Mouse (Mus musculus): ENCODE measurements at regions not wholly inside any gene's neighbourhood (a gene's known extent, or its start where the extent isn't known, plus 50 kb on each side); places are given as distances from the start of the nearest gene placed in this dataset.
A peak's percentile ranks its signal among the peaks of the same experiment; 100 is the strongest.
"Not testable (repeated sequence)": the region's sequence is repeated elsewhere in the genome, so short reads cannot be mapped to it uniquely, and the experiment has no call there.

GRCm38 (mm10) chr14:52724988-52725387, 229.4 kb upstream of the Olfr1507 start:
- not testable (repeated sequence) for H3K27me3 ChIP-seq (replicated peaks; ENCODE audit: insufficient read depth, low read length); H3K9me3 ChIP-seq (ENCODE audit: low read length); DNase-seq (ENCODE audit: low spot score); H3K4me3 ChIP-seq (ENCODE audit: low read depth, low read length); H3K4me1 ChIP-seq (ENCODE audit: insufficient read depth, low read depth, low read length); H3K36me3 ChIP-seq (ENCODE audit: insufficient read depth, low read length); H3K9ac ChIP-seq (replicated peaks; ENCODE audit: low read depth); H3K4me2 ChIP-seq (replicated peaks; ENCODE audit: low read depth, low read length); H3K27ac ChIP-seq (ENCODE audit: low read length); ATAC-seq
- WGBS, result 80% methylated on average over 1 of the region's 1 CpGs

GRCm38 (mm10) chr14:52720640-52721039, 225.1 kb upstream of the Olfr1507 start:
- Histone ChIP-seq H3K9me3 (ENCODE audit: low read length) (no peaks in the 10 kb centered on the region), H3K36me3 (ENCODE audit: insufficient read depth, low read length) (no peaks in the 10 kb centered on the region), H3K9ac (replicated peaks; ENCODE audit: low read depth) (no peak overlapping the region), H3K4me2 (replicated peaks; ENCODE audit: low read depth, low read length) (no peak overlapping the region), H3K4me3 (ENCODE audit: low read depth, low read length) (no peak overlapping the region), H3K27ac (ENCODE audit: low read length) (no peak overlapping the region), H3K27me3 (replicated peaks; ENCODE audit: insufficient read depth, low read length) (no peaks in the 10 kb centered on the region), H3K4me1 (ENCODE audit: insufficient read depth, low read depth, low read length) (no peaks in the 10 kb centered on the region)
- ATAC-seq (no peak), DNase-seq (ENCODE audit: low spot score) (no peak)
- TF ChIP-seq CTCF (IDR thresholded peaks at IDR 0.05) (no peak), EP300 (IDR thresholded peaks at IDR 0.05) (no peak)
- WGBS, result 85% methylated on average over 9 of the region's 9 CpGs

GRCm38 (mm10) chr14:52700851-52701250, 205.3 kb upstream of the Olfr1507 start:
- H3K27me3 ChIP-seq (replicated peaks; ENCODE audit: insufficient read depth, low read length); H3K9me3 ChIP-seq (ENCODE audit: low read length); H3K27ac ChIP-seq (ENCODE audit: low read length); H3K4me2 ChIP-seq (replicated peaks; ENCODE audit: low read depth, low read length); H3K4me3 ChIP-seq (ENCODE audit: low read depth, low read length); H3K4me1 ChIP-seq (ENCODE audit: insufficient read depth, low read depth, low read length); ATAC-seq; H3K36me3 ChIP-seq (ENCODE audit: insufficient read depth, low read length); H3K9ac ChIP-seq (replicated peaks; ENCODE audit: low read depth); DNase-seq (ENCODE audit: low spot score): not testable (repeated sequence)
- WGBS, result 78% methylated on average over 1 of the region's 1 CpGs

GRCm38 (mm10) chr14:52683636-52684035, 188.1 kb upstream of the Olfr1507 start:
- not testable (repeated sequence) for H3K4me2 ChIP-seq (replicated peaks; ENCODE audit: low read depth, low read length); H3K36me3 ChIP-seq (ENCODE audit: insufficient read depth, low read length); H3K9me3 ChIP-seq (ENCODE audit: low read length); H3K4me3 ChIP-seq (ENCODE audit: low read depth, low read length); DNase-seq (ENCODE audit: low spot score); H3K4me1 ChIP-seq (ENCODE audit: insufficient read depth, low read depth, low read length); H3K27ac ChIP-seq (ENCODE audit: low read length); H3K27me3 ChIP-seq (replicated peaks; ENCODE audit: insufficient read depth, low read length); H3K9ac ChIP-seq (replicated peaks; ENCODE audit: low read depth); ATAC-seq
- no CpG with 5 or more reads among the region's 1 CpGs for WGBS

- ATAC-seq, result no peak
- WGBS, result 48% methylated on average over 6 of the region's 6 CpGs
- TF ChIP-seq EP300 (IDR thresholded peaks at IDR 0.05) (no peak), CTCF (IDR thresholded peaks at IDR 0.05) (no peak)
- Histone ChIP-seq H3K9me3 (ENCODE audit: low read length) (no peaks in the 10 kb centered on the region), H3K9ac (replicated peaks; ENCODE audit: low read depth) (no peak overlapping the region), H3K4me1 (ENCODE audit: insufficient read depth, low read depth, low read length) (no peaks in the 10 kb centered on the region), H3K27me3 (replicated peaks; ENCODE audit: insufficient read depth, low read length) (no peaks in the 10 kb centered on the region), H3K27ac (ENCODE audit: low read length) (no peak overlapping the region), H3K36me3 (ENCODE audit: insufficient read depth, low read length) (no peaks in the 10 kb centered on the region), H3K4me2 (replicated peaks; ENCODE audit: low read depth, low read length) (no peak overlapping the region), H3K4me3 (ENCODE audit: low read depth, low read length) (no peak overlapping the region)
- DNase-seq (ENCODE audit: low spot score), result peak; percentile 8
Observed at GRCm38 (mm10) chr14:52654355-52654754, 158.8 kb upstream of the Olfr1507 start.

- Histone ChIP-seq H3K4me1 (ENCODE audit: insufficient read depth, low read depth, low read length) (no peaks in the 10 kb centered on the region), H3K27ac (ENCODE audit: low read length) (no peak overlapping the region), H3K4me2 (replicated peaks; ENCODE audit: low read depth, low read length) (no peak overlapping the region), H3K36me3 (ENCODE audit: insufficient read depth, low read length) (no peaks in the 10 kb centered on the region), H3K9ac (replicated peaks; ENCODE audit: low read depth) (no peak overlapping the region), H3K4me3 (ENCODE audit: low read depth, low read length) (no peak overlapping the region), H3K9me3 (ENCODE audit: low read length) (no peaks in the 10 kb centered on the region), H3K27me3 (replicated peaks; ENCODE audit: insufficient read depth, low read length) (no peaks in the 10 kb centered on the region)
- 49% methylated on average over 2 of the region's 2 CpGs for WGBS
- no peak for ATAC-seq
- no peak for TF ChIP-seq EP300 (IDR thresholded peaks at IDR 0.05)
- TF ChIP-seq CTCF (IDR thresholded peaks at IDR 0.05), result no peak
- no peak for DNase-seq (ENCODE audit: low spot score)
Observed at GRCm38 (mm10) chr14:52638179-52638578, 142.6 kb upstream of the Olfr1507 start.

DNA sequence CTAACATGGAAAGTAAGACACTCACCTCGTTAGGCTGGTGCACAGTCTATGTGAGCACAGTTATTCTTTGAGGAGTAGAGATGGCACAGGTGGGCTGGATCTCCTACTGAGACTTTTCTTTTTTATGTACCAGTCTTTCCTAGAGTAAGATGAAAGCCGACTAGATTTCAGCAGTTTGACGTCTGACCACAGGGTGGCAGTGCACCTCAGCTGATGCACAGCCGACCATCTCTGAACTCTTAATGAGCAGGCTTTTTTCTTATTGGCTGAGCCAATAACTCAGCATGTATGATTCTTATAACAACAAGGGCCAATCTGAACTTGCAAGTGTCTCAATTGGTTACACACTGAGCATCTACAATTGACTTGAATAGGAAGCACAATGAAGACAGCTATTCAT, 126.6 kb upstream of the Olfr1507 start:
- H3K4me1 ChIP-seq (ENCODE audit: insufficient read depth, low read depth, low read length), result no peaks in the 10 kb centered on the region
- ATAC-seq (no peak), DNase-seq (ENCODE audit: low spot score) (no peak)
- H3K4me3 ChIP-seq (ENCODE audit: low read depth, low read length), result no peak overlapping the region
- H3K27me3 ChIP-seq (replicated peaks; ENCODE audit: insufficient read depth, low read length), result no peaks in the 10 kb centered on the region
- TF ChIP-seq EP300 (IDR thresholded peaks at IDR 0.05), result no peak
- TF ChIP-seq CTCF (IDR thresholded peaks at IDR 0.05), result no peak
- H3K27ac ChIP-seq (ENCODE audit: low read length), result no peak overlapping the region
- no peak overlapping the region for H3K9ac ChIP-seq (replicated peaks; ENCODE audit: low read depth)
- no peaks in the 10 kb centered on the region for H3K36me3 ChIP-seq (ENCODE audit: insufficient read depth, low read length)
- no peaks in the 10 kb centered on the region for H3K9me3 ChIP-seq (ENCODE audit: low read length)
- 23% methylated on average over 4 of the region's 4 CpGs for WGBS
- H3K4me2 ChIP-seq (replicated peaks; ENCODE audit: low read depth, low read length), result no peak overlapping the region

Data from lung, postnatal 0 days (tissue).